Mouse (Mus musculus) retina, postnatal 7 days (tissue): ENCODE measurements at regions not wholly inside any gene's neighbourhood (a gene's known extent, or its start where the extent isn't known, plus 50 kb on each side); places are given as distances from the start of the nearest gene placed in this dataset.

ENCODE experiments used
- DNase-seq: peaks from one replicate; pipeline ENCODE4 v3.0.0-alpha.2; 2012; ENCODE audit warnings: low read depth, low spot score

GRCm38 (mm10) chr13:44290199-44290598 is 439.1 kb upstream of the Jarid2 start:
- no peak for DNase-seq

- no peak for DNase-seq
Observed at GRCm38 (mm10) chr13:44292476-44293056, 436.7 kb upstream of the Jarid2 start.

GRCm38 (mm10) chr13:44293736-44294416 is 435.4 kb upstream of the Jarid2 start:
- DNase-seq: no peak

- no peak for DNase-seq
Observed at GRCm38 (mm10) chr13:44295621-44296020, 433.7 kb upstream of the Jarid2 start.

- DNase-seq: no peak
Observed at GRCm38 (mm10) chr13:44300611-44301010, 428.7 kb upstream of the Jarid2 start.

- DNase-seq: no peak
Observed at GRCm38 (mm10) chr13:44301215-44301614, 428.1 kb upstream of the Jarid2 start.

GRCm38 (mm10) chr13:44301936-44302335 is 427.3 kb upstream of the Jarid2 start:
- peak; percentile 55 for DNase-seq

GRCm38 (mm10) chr13:44305134-44305991 is 423.9 kb upstream of the Jarid2 start:
- DNase-seq: no peak

- DNase-seq: no peak
Observed at GRCm38 (mm10) chr13:44306275-44307050, 422.8 kb upstream of the Jarid2 start.

GRCm38 (mm10) chr13:44308227-44308626 is 421.0 kb upstream of the Jarid2 start:
- no peak for DNase-seq

- DNase-seq: no peak
Observed at GRCm38 (mm10) chr13:44312237-44312636, 417.0 kb upstream of the Jarid2 start.

- no peak for DNase-seq
Observed at GRCm38 (mm10) chr13:44316747-44317446, 412.4 kb upstream of the Jarid2 start.

GRCm38 (mm10) chr13:44317596-44317995 is 411.7 kb upstream of the Jarid2 start:
- no peak for DNase-seq

- DNase-seq: no peak
Observed at GRCm38 (mm10) chr13:44319101-44319500, 410.2 kb upstream of the Jarid2 start.

- no peak for DNase-seq
Observed at GRCm38 (mm10) chr13:44319511-44319910, 409.8 kb upstream of the Jarid2 start.

GRCm38 (mm10) chr13:44320311-44320710 is 409.0 kb upstream of the Jarid2 start:
- DNase-seq: no peak

GRCm38 (mm10) chr13:44321009-44321596 is 408.2 kb upstream of the Jarid2 start:
- no peak for DNase-seq

- no peak for DNase-seq
Observed at GRCm38 (mm10) chr13:44328416-44328815, 400.9 kb upstream of the Jarid2 start.

- DNase-seq: no peak
Observed at GRCm38 (mm10) chr13:44329161-44329560, 400.1 kb upstream of the Jarid2 start.

GRCm38 (mm10) chr13:44329701-44330100 is 399.6 kb upstream of the Jarid2 start:
- DNase-seq: no peak
